Mouse (Mus musculus) midbrain, postnatal 0 days (tissue): Measurements from ENCODE around the gene Ccdc171. TPM values are rescaled to one million over a fixed set of nuclear protein-coding genes. Genes with fewer than 3 reads are reported as not detected.
A peak's percentile ranks its signal among the peaks of the same experiment; 100 is the strongest.

ENCODE experiments used
- ATAC-seq: fragments of 200-750 bp; cut with Nextera tagmentation; 2 replicates; pipeline ENCODE4 v1.8.0; 2017; ENCODE audit warnings: moderate number of reproducible peaks, mild to moderate bottlenecking, moderate TSS enrichment, moderate library complexity; ENCODE audit not compliant: low FRiP score
- DNase-seq: peaks from one replicate; pipeline ENCODE4 v3.0.0-alpha.2; 2015; ENCODE audit warnings: low spot score
- H3K27ac ChIP-seq: fragments of 300-500 bp; sonication (generic); 2 replicates; pipeline ENCODE4 v1.5.1; 2014; ENCODE audit warnings: low read depth, mild to moderate bottlenecking, low read length, mixed read lengths
- H3K27me3 ChIP-seq: fragments of 300-500 bp; sonication (generic); 2 replicates; pipeline ENCODE4 v1.6.1; 2014; ENCODE audit warnings: low read length, control low read depth, mixed read lengths; ENCODE audit not compliant: insufficient read depth
- H3K36me3 ChIP-seq: fragments of 300-500 bp; sonication (generic); 2 replicates; pipeline ENCODE4 v1.6.1; 2014; ENCODE audit warnings: low read length, control low read depth, mixed read lengths; ENCODE audit not compliant: insufficient read depth
- H3K4me1 ChIP-seq: fragments of 300-500 bp; sonication (generic); 2 replicates; pipeline ENCODE4 v1.6.1; 2014; ENCODE audit warnings: mild to moderate bottlenecking, control low read depth, antibody characterized with exemption, low read length, mixed read lengths; ENCODE audit not compliant: insufficient read depth
- H3K4me2 ChIP-seq: fragments of 300-500 bp; sonication (generic); 2 replicates; pipeline ENCODE4 v1.6.1; 2014; ENCODE audit warnings: low read depth, mild to moderate bottlenecking, low read length, mixed read lengths; ENCODE audit not compliant: poor library complexity, severe bottlenecking
- H3K4me3 ChIP-seq: fragments of 300-500 bp; sonication (generic); 2 replicates; pipeline ENCODE4 v1.5.1; 2014; ENCODE audit warnings: low read depth, mild to moderate bottlenecking, low read length, moderate library complexity
- H3K9ac ChIP-seq: fragments of 300-500 bp; sonication (generic); replicated peaks from 2 replicates; pipeline ENCODE4 v1.6.1; 2014; ENCODE audit warnings: mild to moderate bottlenecking, low read length, moderate library complexity, mixed read lengths; ENCODE audit not compliant: poor library complexity, severe bottlenecking
- H3K9me3 ChIP-seq: fragments of 300-500 bp; sonication (generic); 2 replicates; pipeline ENCODE4 v1.6.1; 2016; ENCODE audit warnings: low read length, control low read depth
- CTCF ChIP-seq: IDR thresholded peaks from 2 replicates; pipeline ENCODE4 v1.5.1; 2016; ENCODE audit warnings: antibody characterized with exemption, mild to moderate bottlenecking
- WGBS: fragments of 180-500 bp; shearing (Covaris S2); extraction: QIAGEN DNeasy Blood & Tissue Kit; methylation state at CpG from one replicate; pipeline ENCODE4 v1.1.7; 2014; 5-methylcytosine and 5-hydroxymethylcytosine counted together
- polyA plus RNA-seq: library from polyadenylated mRNA; unstranded; fragments of >200 nt; fragmentation: Nextera tagmentation; extraction: Ambion mirVana; gene quantifications from 2 replicates; pipeline ENCODE4 v1.2.1, GENCODE M21; 2015
- total RNA-seq: library from RNA; depleted of rRNA; stranded (reverse); fragments of >200 nt; gene quantifications from 2 replicates; pipeline ENCODE4 v1.2.3, GENCODE M21; 2014; rRNA removed

The Ccdc171 gene
- 4.2 and 7.1 TPM in 2 replicates for total RNA-seq
- polyA plus RNA-seq, result 1.7 and 2.0 TPM in 2 replicates

DNA sequence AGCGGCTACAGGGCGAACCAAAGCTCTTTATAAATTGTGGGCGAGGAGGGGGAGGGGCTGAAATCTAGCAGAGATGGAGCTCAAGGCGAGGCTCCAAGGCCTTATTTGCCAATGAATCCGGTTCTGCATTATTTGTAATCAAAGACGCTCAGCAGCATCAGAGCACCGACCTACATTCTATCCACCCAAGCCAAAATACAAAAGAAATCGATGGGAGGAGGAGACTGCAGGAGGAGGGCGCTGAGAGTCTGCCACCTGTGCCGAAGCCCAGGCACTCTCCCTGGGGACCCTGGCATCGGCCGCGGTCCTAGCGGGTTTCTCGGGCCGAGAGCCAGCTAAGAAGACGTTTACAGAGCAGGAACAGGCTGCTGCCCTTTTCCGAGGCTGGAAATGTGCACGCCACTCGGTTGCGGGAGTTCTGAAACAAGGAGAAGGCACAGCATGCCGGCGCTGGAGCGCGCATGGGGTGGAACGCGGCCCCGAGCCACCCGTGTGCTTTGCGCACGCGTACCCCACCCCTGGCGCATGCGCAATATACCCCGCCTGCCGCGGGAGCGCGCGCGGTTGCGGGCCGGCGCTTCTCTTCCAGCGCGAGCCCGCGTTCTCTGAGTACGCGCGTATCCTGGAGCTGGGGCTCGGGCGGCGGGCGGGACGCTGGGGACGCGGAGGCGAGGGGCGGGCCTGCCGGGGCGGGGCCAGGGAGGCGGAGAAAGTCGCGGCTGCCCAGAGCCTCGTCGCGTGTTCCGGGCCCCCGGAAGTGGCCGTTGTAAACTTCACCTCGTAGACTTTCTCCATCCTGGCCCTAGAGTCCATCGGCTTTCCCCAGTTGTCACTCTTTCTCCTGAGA lies at the start of gene Ccdc171:
Gene Ccdc171, plus strand, starts transcription at position 703 of the 847 bp plus-strand sequence.
- TF ChIP-seq CTCF, result no peak
- DNase-seq (peak; percentile 96), ATAC-seq (peak; percentile 94)
- no peaks in the 10 kb centered on the region for H3K36me3 ChIP-seq
- peak within 1 kb of the TSS; percentile 94 for H3K9ac ChIP-seq
- H3K27me3 ChIP-seq, result no peaks in the 10 kb centered on the region
- H3K4me3 ChIP-seq, result peak within 1 kb of the TSS; percentile 62
- peak within 1 kb of the TSS; percentile 87 for H3K4me2 ChIP-seq
- no peaks in the 10 kb centered on the region for H3K4me1 ChIP-seq
- WGBS, result under 1% methylated on average over 65 of the region's 73 CpGs
- H3K27ac ChIP-seq, result peak within 1 kb of the TSS; percentile 99
- no peaks in the 10 kb centered on the region for H3K9me3 ChIP-seq

DNA sequence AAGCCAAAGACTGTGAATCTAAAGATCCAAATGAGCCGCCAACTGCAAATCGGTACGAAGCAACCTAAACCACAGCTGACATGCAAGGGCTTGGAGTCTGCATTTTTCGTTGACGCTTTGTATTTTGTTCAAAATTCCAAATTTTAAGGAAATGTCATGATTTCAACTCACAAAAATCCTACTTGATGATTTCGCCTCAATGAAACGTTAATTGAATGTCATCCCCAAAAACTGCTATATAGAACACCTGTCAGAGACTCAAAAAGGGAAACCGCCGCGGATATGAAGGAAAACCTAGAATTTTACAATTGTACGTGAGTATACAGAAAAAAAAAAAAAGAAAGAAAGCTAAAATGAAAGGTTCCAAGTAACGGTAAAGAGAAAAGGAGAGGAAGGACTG lies 40.1 kb upstream of the Ccdc171 start:
- peak overlapping the region; percentile 92 for H3K4me3 ChIP-seq
- peak overlapping the region; percentile 99 for H3K9ac ChIP-seq
- H3K36me3 ChIP-seq, result peaks cover 17% of the 10 kb centered on the region; the same call in 1 of the 2 replicates
- ATAC-seq (no peak), DNase-seq (no peak)
- H3K27me3 ChIP-seq, result no peaks in the 10 kb centered on the region
- peak overlapping the region; percentile 100 for H3K27ac ChIP-seq
- WGBS, result 12% methylated on average over 12 of the region's 12 CpGs
- peaks cover 9% of the 10 kb centered on the region; the same call in 1 of the 2 replicates for H3K4me1 ChIP-seq
- H3K9me3 ChIP-seq, result no peaks in the 10 kb centered on the region
- TF ChIP-seq CTCF, result no peak
- H3K4me2 ChIP-seq, result peak overlapping the region; percentile 61

DNA sequence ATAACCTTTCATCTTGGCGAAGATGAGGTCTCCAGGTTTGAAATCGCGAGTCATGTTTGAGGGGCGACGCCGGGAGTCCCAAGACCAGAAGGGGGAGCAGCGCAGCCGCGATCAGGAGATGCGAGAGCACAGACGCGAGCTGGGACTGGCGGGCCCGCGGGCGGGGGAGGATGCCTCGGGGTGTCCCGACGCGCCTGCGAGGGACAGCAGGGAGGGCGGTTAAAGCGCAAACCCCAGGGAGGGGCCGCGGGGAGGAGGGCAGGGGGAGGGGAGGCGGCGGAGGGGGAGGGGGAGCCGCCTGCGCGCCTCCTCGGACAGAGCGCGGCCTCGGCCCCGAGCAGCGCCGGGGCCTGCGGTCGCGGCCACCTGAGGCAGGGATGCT lies 39.6 kb upstream of the Ccdc171 start:
- peak; percentile 77 for TF ChIP-seq CTCF
- no peaks in the 10 kb centered on the region for H3K9me3 ChIP-seq
- peak overlapping the region; percentile 99 for H3K9ac ChIP-seq
- ATAC-seq (peak; percentile 83), DNase-seq (peak; percentile 95)
- under 1% methylated on average over 34 of the region's 40 CpGs for WGBS
- H3K4me3 ChIP-seq, result peak overlapping the region; percentile 92
- H3K27me3 ChIP-seq, result no peaks in the 10 kb centered on the region
- peak overlapping the region; percentile 100 for H3K27ac ChIP-seq
- H3K4me2 ChIP-seq, result peak overlapping the region; percentile 61
- peaks cover 9% of the 10 kb centered on the region; the same call in 1 of the 2 replicates for H3K4me1 ChIP-seq
- H3K36me3 ChIP-seq, result peaks cover 15% of the 10 kb centered on the region; the same call in 1 of the 2 replicates

DNA sequence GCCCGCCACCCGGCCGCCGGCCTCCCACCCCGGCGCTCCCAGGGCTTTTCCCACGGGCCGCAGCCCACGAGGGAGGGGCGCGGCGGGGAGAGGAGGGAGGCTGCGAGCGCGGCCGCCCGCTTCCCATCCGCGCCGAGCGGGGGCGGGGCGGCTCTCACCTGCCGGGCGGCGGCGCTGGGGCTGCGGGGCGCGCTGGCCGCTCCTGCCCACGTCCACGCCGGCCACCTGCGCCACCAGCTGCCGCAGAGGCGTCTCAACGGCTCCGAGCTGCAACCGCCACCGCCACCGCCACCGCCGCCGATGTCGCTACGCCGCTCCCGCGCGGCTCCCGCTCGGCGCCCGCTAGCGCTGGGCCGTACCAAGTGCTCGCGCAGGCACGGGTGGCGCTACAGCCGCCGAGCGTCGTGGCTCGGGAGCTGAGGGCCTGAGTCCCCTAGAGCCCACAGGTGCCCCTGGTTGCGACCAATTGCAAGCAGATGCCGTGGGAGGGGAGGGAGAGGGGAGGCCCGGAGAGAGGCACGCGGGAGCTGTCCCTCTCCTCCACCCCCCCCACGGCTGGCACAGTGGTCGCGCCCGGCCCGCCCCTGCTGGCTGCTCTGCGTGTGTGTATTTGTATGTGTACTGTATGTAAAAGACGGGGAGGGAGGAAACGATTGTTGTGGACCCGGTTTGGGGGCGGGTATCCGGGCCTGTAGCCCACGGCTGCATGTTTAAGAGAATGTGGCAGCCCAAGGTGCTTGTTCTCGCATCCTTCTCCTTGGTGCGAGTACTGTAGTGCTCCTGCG lies 39.0 kb upstream of the Ccdc171 start, which contains the start of gene Psip1:
Gene Psip1, minus strand, starts transcription at position 343 of the 785 bp plus-strand sequence.
- peak; percentile 89 for DNase-seq
- peak; percentile 65 for TF ChIP-seq CTCF
- Histone ChIP-seq H3K27me3 (no peaks in the 10 kb centered on the region), H3K36me3 (peaks cover 10% of the 10 kb centered on the region; the same call in 1 of the 2 replicates), H3K9ac (peak within 1 kb of the TSS; percentile 99), H3K4me2 (peak within 1 kb of the TSS; percentile 61), H3K9me3 (no peaks in the 10 kb centered on the region), H3K4me1 (peaks cover 9% of the 10 kb centered on the region; the same call in 1 of the 2 replicates), H3K4me3 (peak within 1 kb of the TSS; percentile 92), H3K27ac (peak within 1 kb of the TSS; percentile 100)
- ATAC-seq, result peak; percentile 94
- 0% methylated on average over 55 of the region's 86 CpGs for WGBS

DNA sequence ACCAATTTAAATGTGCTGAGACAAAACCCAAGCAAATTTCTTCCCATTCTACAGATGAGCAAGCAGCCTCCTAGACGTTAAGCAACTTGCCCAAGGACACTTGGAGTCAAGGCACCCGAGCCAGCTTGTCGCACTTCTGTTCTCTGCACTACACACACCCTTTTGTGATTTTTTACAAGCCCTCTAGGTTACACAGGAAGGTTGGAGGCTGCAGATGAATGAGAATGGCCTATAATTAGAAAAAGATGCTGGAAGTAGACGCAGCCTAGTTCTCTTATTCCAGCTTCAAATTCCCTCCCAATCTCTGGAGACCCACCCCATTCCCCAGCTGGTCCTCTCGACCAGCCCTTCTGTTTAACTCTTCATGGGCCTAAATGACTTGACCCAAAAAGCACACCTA lies 36.2 kb upstream of the Ccdc171 start:
- Histone ChIP-seq H3K4me3 (no peak overlapping the region), H3K36me3 (no peaks in the 10 kb centered on the region), H3K9me3 (no peaks in the 10 kb centered on the region), H3K9ac (no peak overlapping the region), H3K27me3 (no peaks in the 10 kb centered on the region), H3K27ac (no peak overlapping the region), H3K4me2 (no peak overlapping the region), H3K4me1 (peaks cover 5% of the 10 kb centered on the region; the same call in 1 of the 2 replicates)
- no peak for TF ChIP-seq CTCF
- 34% methylated on average over 5 of the region's 5 CpGs for WGBS
- DNase-seq (no peak), ATAC-seq (no peak)
